Mouse (Mus musculus) spleen, adult 2 months (tissue): Measurements from ENCODE around the gene Ppp6r2. TPM values are rescaled to one million over a fixed set of nuclear protein-coding genes. Genes with fewer than 3 reads are reported as not detected.
A peak's percentile ranks its signal among the peaks of the same experiment; 100 is the strongest.

Source experiments
- DNase-seq, 2 experiments: peaks; one replicate each; pipeline versions ENCODE4 v3.0.0 to v3.0.0-alpha.2; 2012 to 2021; ENCODE audit warnings: low spot score in 2 of 2, low read depth in 1 of 2
- H3K27ac ChIP-seq: fragments of 200-500 bp; 2 replicates; pipeline ENCODE4 v1.5.1; 2012; ENCODE audit warnings: low read length, inconsistent platforms; ENCODE audit not compliant: insufficient read depth
- H3K27me3 ChIP-seq: fragments of 200-500 bp; 2 replicates; pipeline ENCODE4 v1.6.1; 2012; ENCODE audit warnings: mild to moderate bottlenecking, moderate library complexity, low read length, inconsistent platforms; ENCODE audit not compliant: control insufficient read depth, insufficient read depth
- H3K36me3 ChIP-seq: fragments of 200-500 bp; 2 replicates; pipeline ENCODE4 v1.6.1; 2012; ENCODE audit warnings: mild to moderate bottlenecking, low read length, inconsistent platforms; ENCODE audit not compliant: control insufficient read depth, insufficient read depth
- H3K4me1 ChIP-seq: fragments of 200-500 bp; 2 replicates; pipeline ENCODE4 v1.6.1; 2011; ENCODE audit warnings: inconsistent platforms; ENCODE audit not compliant: control insufficient read depth, insufficient read depth, insufficient read length
- H3K4me3 ChIP-seq: fragments of 200-500 bp; 2 replicates; pipeline ENCODE4 v1.5.1; 2011; ENCODE audit warnings: mild to moderate bottlenecking, inconsistent platforms; ENCODE audit not compliant: insufficient read depth, insufficient read length; ENCODE audit errors: extremely low read depth
- CTCF ChIP-seq: fragments of 200-500 bp; IDR thresholded peaks from 2 replicates; pipeline ENCODE4 v1.5.1; 2011; ENCODE audit warnings: mild to moderate bottlenecking, inconsistent platforms; ENCODE audit not compliant: insufficient read depth, insufficient read length, insufficient replicate concordance; ENCODE audit errors: extremely low read depth
- POLR2A ChIP-seq: fragments of 200-500 bp; IDR thresholded peaks from 2 replicates; pipeline ENCODE4 v1.6.1; 2011; ENCODE audit warnings: low read depth, low read length, inconsistent platforms
- WGBS: fragments of 180-500 bp; shearing (Covaris S2); methylation state at CpG from one replicate; pipeline ENCODE4 v1.1.7; 2018; 5-methylcytosine and 5-hydroxymethylcytosine counted together
- polyA plus RNA-seq: library from polyadenylated mRNA; depleted of rRNA; stranded (reverse); fragments of >200 nt; gene quantifications from 2 replicates; pipeline ENCODE4 v1.2.3, GENCODE M21; 2012; rRNA removed

The Ppp6r2 gene
- polyA plus RNA-seq, result 120 and 255 TPM in 2 replicates

GRCm38 (mm10) chr15:89210915-89211715 lies at the start of gene Ppp6r2:
Gene Ppp6r2, plus strand, starts transcription at chr15:89211553.
- Histone ChIP-seq H3K27me3 (no peaks in the 10 kb centered on the region), H3K4me1 (peaks cover 4% of the 10 kb centered on the region; the same call in 1 of the 2 replicates), H3K36me3 (no peaks in the 10 kb centered on the region), H3K4me3 (peak within 1 kb of the TSS; percentile 85), H3K27ac (peak within 1 kb of the TSS; percentile 85)
- 3% methylated on average over 64 of the region's 73 CpGs for WGBS
- TF ChIP-seq POLR2A, result no peak; the same call in 1 of the 2 replicates
- TF ChIP-seq CTCF, result no peak
- peak; percentile 52 to 72 for DNase-seq

- Histone ChIP-seq H3K27me3 (no peaks in the 10 kb centered on the region), H3K36me3 (0 out of 2 replicates have a peak, but pooled peaks cover 1% of the 10 kb centered on the region), H3K4me3 (no peak overlapping the region), H3K4me1 (no peaks in the 10 kb centered on the region), H3K27ac (no peak overlapping the region)
- WGBS, result 91% methylated on average over 12 of the region's 12 CpGs
- TF ChIP-seq CTCF (no peak), POLR2A (no peak)
- no peak for DNase-seq
Observed at GRCm38 (mm10) chr15:89165478-89165877, 45.9 kb upstream of the Ppp6r2 start.

- WGBS, result 87% methylated on average over 10 of the region's 10 CpGs
- DNase-seq, result no peak
- TF ChIP-seq CTCF (no peak), POLR2A (no peak)
- Histone ChIP-seq H3K36me3 (0 out of 2 replicates have a peak, but pooled peaks cover 1% of the 10 kb centered on the region), H3K4me3 (no peak overlapping the region), H3K4me1 (peaks cover 10% of the 10 kb centered on the region; the same call in 1 of the 2 replicates), H3K27me3 (no peaks in the 10 kb centered on the region), H3K27ac (no peak overlapping the region)
Observed at GRCm38 (mm10) chr15:89168922-89169321, 42.4 kb upstream of the Ppp6r2 start.

- WGBS, result 82% methylated on average over 10 of the region's 10 CpGs
- H3K27ac ChIP-seq, result no peak overlapping the region
- H3K27me3 ChIP-seq, result no peaks in the 10 kb centered on the region
- no peak for DNase-seq
- H3K36me3 ChIP-seq, result 0 out of 2 replicates have a peak, but pooled peaks cover 1% of the 10 kb centered on the region
- H3K4me1 ChIP-seq, result peaks cover 10% of the 10 kb centered on the region; the same call in 1 of the 2 replicates
- H3K4me3 ChIP-seq, result no peak overlapping the region
- no peak for TF ChIP-seq CTCF
- no peak for TF ChIP-seq POLR2A
Observed at GRCm38 (mm10) chr15:89169431-89169830, 41.9 kb upstream of the Ppp6r2 start.

GRCm38 (mm10) chr15:89170102-89170501 lies 41.3 kb upstream of the Ppp6r2 start:
- Histone ChIP-seq H3K36me3 (0 out of 2 replicates have a peak, but pooled peaks cover 1% of the 10 kb centered on the region), H3K4me3 (no peak overlapping the region), H3K4me1 (peaks cover 10% of the 10 kb centered on the region; the same call in 1 of the 2 replicates), H3K27me3 (no peaks in the 10 kb centered on the region), H3K27ac (peak overlapping the region; percentile 29; the same call in 1 of the 2 replicates)
- 78% methylated on average over 3 of the region's 3 CpGs for WGBS
- no peak for TF ChIP-seq POLR2A
- no peak for TF ChIP-seq CTCF
- no peak for DNase-seq

- H3K27me3 ChIP-seq, result no peaks in the 10 kb centered on the region
- no peak overlapping the region for H3K27ac ChIP-seq
Observed at GRCm38 (mm10) chr15:89171526-89172051, 39.8 kb upstream of the Ppp6r2 start.

More at GRCm38 (mm10) chr15:89171526-89172051, 39.8 kb upstream of the Ppp6r2 start:
- Histone ChIP-seq H3K36me3 (no peaks in the 10 kb centered on the region), H3K4me1 (peaks cover 10% of the 10 kb centered on the region; the same call in 1 of the 2 replicates), H3K4me3 (no peak overlapping the region)
- 73% methylated on average over 5 of the region's 5 CpGs for WGBS
- TF ChIP-seq CTCF (no peak), POLR2A (no peak)
- DNase-seq, result no peak
